Mouse (Mus musculus) 3134 (cell line): ENCODE data around the gene Vmn2r117.
"Not testable (repeated sequence)": the region's sequence is repeated elsewhere in the genome, so short reads cannot be mapped to it uniquely, and the experiment has no call there.

ENCODE experiments used
- DNase-seq: peaks from one replicate; pipeline ENCODE4 v3.0.0-alpha.2; 2011; ENCODE audit warnings: low spot score; ENCODE audit not compliant: insufficient read length; ENCODE audit errors: extremely low read depth

Vmn2r117 gene

GRCm38 (mm10) chr17:23479599-23479998 is at the start of gene Vmn2r117:
TSS of gene Vmn2r117 (minus strand) at chr17:23479699.
- not testable (repeated sequence) for DNase-seq

- not testable (repeated sequence) for DNase-seq
Measured at GRCm38 (mm10) chr17:23522941-23523732, 43.6 kb upstream of the Vmn2r117 start.

- DNase-seq: no peak
Measured at GRCm38 (mm10) chr17:23518701-23519423, 39.4 kb upstream of the Vmn2r117 start.

GRCm38 (mm10) chr17:23433150-23433679 is 46.3 kb downstream of the Vmn2r117 start:
- no peak for DNase-seq
